Mouse (Mus musculus) hindbrain, embryonic 16.5 days (tissue): ENCODE measurements around the gene Kctd17. TPM values are rescaled to one million over a fixed set of nuclear protein-coding genes. Genes with fewer than 3 reads are reported as not detected.

ENCODE experiments used
- ATAC-seq: fragments of 200-750 bp; cut with Nextera tagmentation; 2 replicates; pipeline ENCODE4 v1.8.0; 2017; ENCODE audit warnings: moderate TSS enrichment, moderate library complexity
- H3K27ac ChIP-seq: fragments of 300-500 bp; sonication (generic); 2 replicates; pipeline ENCODE4 v1.5.1; 2014; ENCODE audit warnings: low read depth, mild to moderate bottlenecking, control low read depth, low read length, moderate library complexity
- H3K27me3 ChIP-seq: fragments of 300-500 bp; sonication (generic); replicated peaks from 2 replicates; pipeline ENCODE4 v1.6.1; 2014; ENCODE audit warnings: low read length; ENCODE audit not compliant: control insufficient read depth, insufficient read depth
- H3K36me3 ChIP-seq: fragments of 300-500 bp; sonication (generic); 2 replicates; pipeline ENCODE4 v1.6.1; 2014; ENCODE audit warnings: mild to moderate bottlenecking, low read length, moderate library complexity, mixed read lengths; ENCODE audit not compliant: control insufficient read depth, insufficient read depth
- H3K4me1 ChIP-seq: fragments of 300-500 bp; sonication (generic); 2 replicates; pipeline ENCODE4 v1.6.1; 2014; ENCODE audit warnings: low read depth, low read length; ENCODE audit not compliant: control insufficient read depth, insufficient read depth
- H3K4me2 ChIP-seq: fragments of 300-500 bp; sonication (generic); 2 replicates; pipeline ENCODE4 v1.6.1; 2014; ENCODE audit warnings: mild to moderate bottlenecking, low read length, control low read depth, moderate library complexity
- H3K4me3 ChIP-seq: fragments of 300-500 bp; sonication (generic); 2 replicates; pipeline ENCODE4 v1.5.1; 2014; ENCODE audit warnings: mild to moderate bottlenecking, low read length, control low read depth, moderate library complexity
- H3K9ac ChIP-seq: fragments of 300-500 bp; sonication (generic); 2 replicates; pipeline ENCODE4 v1.6.1; 2014; ENCODE audit warnings: low read depth, mild to moderate bottlenecking, control low read depth, low read length, moderate library complexity
- H3K9me3 ChIP-seq: fragments of 300-500 bp; sonication (generic); 2 replicates; pipeline ENCODE4 v1.6.1; 2014; ENCODE audit warnings: mild to moderate bottlenecking, low read length, moderate library complexity; ENCODE audit not compliant: control insufficient read depth
- WGBS: fragments of 180-500 bp; shearing (Covaris S2); extraction: QIAGEN DNeasy Blood & Tissue Kit; methylation state at CpG from one replicate; pipeline ENCODE4 v1.1.7; 2014; 5-methylcytosine and 5-hydroxymethylcytosine counted together
- polyA plus RNA-seq: library from polyadenylated mRNA; unstranded; fragments of >200 nt; fragmentation: Nextera tagmentation; extraction: Ambion mirVana; gene quantifications from 2 replicates; pipeline ENCODE4 v1.2.1, GENCODE M21; 2015

The Kctd17 gene
- polyA plus RNA-seq, 1 experiment from 2014 or later: 172 TPM

DNA sequence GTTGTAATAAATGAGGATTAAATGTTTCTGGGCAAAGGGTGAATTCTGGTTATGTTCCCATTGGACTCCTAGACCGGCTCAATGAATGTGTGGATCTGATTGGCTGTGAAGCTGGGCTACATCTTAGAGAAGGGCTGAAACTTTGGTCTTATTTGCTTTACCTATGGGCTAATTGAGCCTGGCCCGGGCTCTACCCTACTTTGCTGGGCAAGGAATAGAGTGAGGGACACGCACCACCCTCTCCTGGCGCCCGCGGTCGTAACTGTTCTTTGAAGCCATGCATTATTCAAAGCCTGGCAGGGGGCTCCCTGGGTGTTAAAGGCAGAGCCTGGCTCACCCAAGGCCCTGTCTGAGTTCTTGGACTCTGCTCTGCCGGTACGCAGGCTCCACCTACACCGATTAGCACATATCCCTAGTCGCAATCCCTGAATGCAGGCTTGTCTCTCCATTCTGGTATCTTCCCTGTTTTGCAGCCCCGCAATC lies 18.8 kb upstream of the Kctd17 start:
- peak overlapping the region; percentile 52 for H3K4me2 ChIP-seq
- 16% methylated on average over 12 of the region's 12 CpGs for WGBS
- H3K27me3 ChIP-seq: peaks cover 16% of the 10 kb centered on the region
- peaks cover 24% of the 10 kb centered on the region for H3K4me1 ChIP-seq
- ATAC-seq: no peak
- H3K36me3 ChIP-seq: no peaks in the 10 kb centered on the region
- peak overlapping the region; percentile 21 for H3K4me3 ChIP-seq
- no peaks in the 10 kb centered on the region for H3K9me3 ChIP-seq
- H3K9ac ChIP-seq: peak overlapping the region; percentile 36
- no peak overlapping the region for H3K27ac ChIP-seq

DNA sequence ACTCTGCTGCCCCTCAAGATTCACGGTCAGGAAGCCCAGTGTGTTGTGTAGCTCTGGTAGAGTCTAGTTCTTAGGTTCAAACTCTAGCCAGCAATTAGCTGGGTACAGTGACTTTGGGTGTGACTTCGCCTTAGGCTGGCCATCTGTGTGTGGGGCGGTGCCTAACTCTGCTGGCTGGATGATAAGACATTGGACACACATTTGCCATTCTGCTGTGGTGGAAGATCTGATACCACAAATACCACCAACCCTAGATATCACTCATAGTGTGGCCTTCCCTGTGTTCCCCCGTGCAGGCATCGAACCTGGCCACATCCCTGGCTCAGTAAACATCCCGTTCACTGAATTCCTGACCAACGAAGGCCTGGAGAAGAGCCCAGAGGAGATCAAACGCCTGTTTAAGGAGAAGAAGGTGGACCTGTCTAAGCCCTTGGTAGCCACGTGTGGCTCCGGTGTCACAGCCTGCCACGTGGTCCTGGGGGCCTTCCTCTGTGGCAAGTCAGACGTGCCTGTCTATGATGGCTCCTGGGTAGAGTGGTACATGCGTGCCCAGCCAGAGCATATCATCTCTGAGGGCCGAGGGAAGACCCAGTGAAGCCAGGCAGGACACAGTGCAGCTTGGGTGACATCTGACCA lies 15.2 kb upstream of the Kctd17 start:
- no peaks in the 10 kb centered on the region for H3K36me3 ChIP-seq
- no peak for ATAC-seq
- H3K9ac ChIP-seq: no peak overlapping the region
- WGBS: 90% methylated on average over 14 of the region's 14 CpGs
- peaks cover 16% of the 10 kb centered on the region for H3K27me3 ChIP-seq
- H3K4me1 ChIP-seq: peaks cover 11% of the 10 kb centered on the region; the same call in 1 of the 2 replicates
- H3K27ac ChIP-seq: no peak overlapping the region
- no peaks in the 10 kb centered on the region for H3K9me3 ChIP-seq
- no peak overlapping the region for H3K4me2 ChIP-seq
- H3K4me3 ChIP-seq: no peak overlapping the region

DNA sequence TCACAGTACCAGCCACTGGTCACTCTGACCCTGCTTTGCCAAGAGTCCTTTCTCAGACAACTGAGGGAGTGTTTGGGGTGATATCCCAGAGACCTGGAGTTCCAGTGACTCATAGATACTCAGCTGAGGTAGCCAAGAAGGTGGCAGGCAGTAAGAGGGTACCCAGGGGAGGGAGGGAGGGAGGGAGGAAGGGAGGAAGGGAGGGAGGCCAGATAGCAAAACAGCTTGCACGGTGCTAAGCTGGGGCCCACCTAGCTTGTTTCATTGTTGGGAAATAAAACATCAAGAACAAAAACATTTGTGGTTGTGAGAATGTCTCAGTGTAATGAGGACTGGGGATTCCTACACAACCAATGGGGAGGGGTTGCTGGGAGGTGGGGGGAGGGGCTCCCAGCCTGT lies 14.6 kb upstream of the Kctd17 start:
- H3K9ac ChIP-seq: no peak overlapping the region
- WGBS: 55% methylated on average over 1 of the region's 1 CpGs
- no peak for ATAC-seq
- no peak overlapping the region for H3K4me2 ChIP-seq
- H3K36me3 ChIP-seq: no peaks in the 10 kb centered on the region
- peaks cover 11% of the 10 kb centered on the region; the same call in 1 of the 2 replicates for H3K4me1 ChIP-seq
- peaks cover 10% of the 10 kb centered on the region for H3K27me3 ChIP-seq
- H3K27ac ChIP-seq: no peak overlapping the region
- H3K4me3 ChIP-seq: no peak overlapping the region
- no peaks in the 10 kb centered on the region for H3K9me3 ChIP-seq

DNA sequence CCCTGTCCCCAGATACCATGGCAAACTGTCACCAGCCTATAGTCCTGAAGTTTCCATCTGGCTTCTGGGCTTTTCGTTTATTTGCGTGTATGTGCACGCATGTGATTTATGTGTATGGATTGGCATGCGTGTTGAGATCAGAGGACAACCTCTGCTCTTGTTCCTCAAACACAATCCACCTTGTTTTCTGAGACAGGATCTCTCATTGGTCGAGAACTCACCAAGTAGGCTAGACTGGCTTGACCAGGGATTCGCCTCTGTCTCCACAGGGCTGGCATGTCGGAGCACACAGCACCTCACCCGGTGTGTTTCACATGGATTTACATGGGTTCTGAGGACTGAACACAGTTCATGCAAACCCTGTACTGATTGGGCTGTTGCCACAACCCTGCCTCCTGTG lies 14.2 kb upstream of the Kctd17 start:
- WGBS: 94% methylated on average over 8 of the region's 8 CpGs
- no peak overlapping the region for H3K4me2 ChIP-seq
- peaks cover 11% of the 10 kb centered on the region; the same call in 1 of the 2 replicates for H3K4me1 ChIP-seq
- no peak overlapping the region for H3K27ac ChIP-seq
- no peak for ATAC-seq
- no peak overlapping the region for H3K9ac ChIP-seq
- H3K9me3 ChIP-seq: no peaks in the 10 kb centered on the region
- no peaks in the 10 kb centered on the region for H3K36me3 ChIP-seq
- H3K27me3 ChIP-seq: peaks cover 8% of the 10 kb centered on the region
- H3K4me3 ChIP-seq: no peak overlapping the region

DNA sequence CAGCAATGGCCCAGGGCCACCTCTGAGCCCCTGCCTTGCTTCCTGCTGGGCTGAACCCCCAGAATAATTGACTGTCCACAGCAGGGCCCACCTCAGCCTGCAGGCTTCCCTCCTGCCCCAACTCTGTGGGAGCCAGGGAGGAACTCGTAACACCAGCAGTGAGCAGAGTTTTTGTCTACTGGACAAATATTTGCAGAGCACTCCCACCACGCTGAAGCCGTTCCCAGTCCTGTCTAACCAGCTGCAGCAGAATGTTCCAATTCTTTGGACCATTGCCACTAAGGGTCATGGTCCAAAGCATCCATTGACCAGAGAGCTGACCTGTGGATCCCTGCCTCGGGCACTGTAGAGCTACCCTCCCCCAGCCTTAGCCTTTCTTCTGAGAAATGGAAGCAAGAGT lies 11.4 kb upstream of the Kctd17 start:
- no peak for ATAC-seq
- H3K27ac ChIP-seq: no peak overlapping the region
- 23% methylated on average over 4 of the region's 4 CpGs for WGBS

DNA sequence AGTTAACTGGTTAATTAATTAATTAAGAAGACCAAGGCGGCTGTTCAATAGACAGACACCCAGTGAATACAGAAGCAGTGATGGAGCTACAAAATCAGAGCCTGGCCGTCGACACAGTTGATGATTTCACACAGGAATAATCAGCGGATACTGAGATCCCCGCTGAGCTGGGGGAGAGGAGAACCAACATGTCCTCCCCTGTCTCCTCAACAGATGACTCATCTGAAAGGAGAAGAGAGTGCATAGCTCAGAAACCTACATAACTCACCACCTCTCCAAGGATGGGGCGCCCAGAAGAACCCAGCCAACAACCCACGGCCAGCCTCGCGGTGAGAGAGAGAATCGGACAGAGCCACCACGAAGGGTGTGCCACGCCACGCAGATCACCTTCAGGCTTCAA lies 8.0 kb upstream of the Kctd17 start:
- ATAC-seq: no peak
- Histone ChIP-seq H3K27ac (no peak overlapping the region), H3K4me1 (peaks cover 3% of the 10 kb centered on the region), H3K27me3 (no peaks in the 10 kb centered on the region), H3K4me2 (no peak overlapping the region), H3K9me3 (no peaks in the 10 kb centered on the region), H3K9ac (no peak overlapping the region), H3K4me3 (no peak overlapping the region), H3K36me3 (no peaks in the 10 kb centered on the region)
- WGBS: 80% methylated on average over 13 of the region's 13 CpGs

More for the DNA sequence above, 11.4 kb upstream of the Kctd17 start:
- Histone ChIP-seq H3K9ac (no peak overlapping the region), H3K4me1 (no peaks in the 10 kb centered on the region), H3K27me3 (no peaks in the 10 kb centered on the region), H3K4me2 (no peak overlapping the region), H3K9me3 (no peaks in the 10 kb centered on the region), H3K4me3 (no peak overlapping the region), H3K36me3 (no peaks in the 10 kb centered on the region)

DNA sequence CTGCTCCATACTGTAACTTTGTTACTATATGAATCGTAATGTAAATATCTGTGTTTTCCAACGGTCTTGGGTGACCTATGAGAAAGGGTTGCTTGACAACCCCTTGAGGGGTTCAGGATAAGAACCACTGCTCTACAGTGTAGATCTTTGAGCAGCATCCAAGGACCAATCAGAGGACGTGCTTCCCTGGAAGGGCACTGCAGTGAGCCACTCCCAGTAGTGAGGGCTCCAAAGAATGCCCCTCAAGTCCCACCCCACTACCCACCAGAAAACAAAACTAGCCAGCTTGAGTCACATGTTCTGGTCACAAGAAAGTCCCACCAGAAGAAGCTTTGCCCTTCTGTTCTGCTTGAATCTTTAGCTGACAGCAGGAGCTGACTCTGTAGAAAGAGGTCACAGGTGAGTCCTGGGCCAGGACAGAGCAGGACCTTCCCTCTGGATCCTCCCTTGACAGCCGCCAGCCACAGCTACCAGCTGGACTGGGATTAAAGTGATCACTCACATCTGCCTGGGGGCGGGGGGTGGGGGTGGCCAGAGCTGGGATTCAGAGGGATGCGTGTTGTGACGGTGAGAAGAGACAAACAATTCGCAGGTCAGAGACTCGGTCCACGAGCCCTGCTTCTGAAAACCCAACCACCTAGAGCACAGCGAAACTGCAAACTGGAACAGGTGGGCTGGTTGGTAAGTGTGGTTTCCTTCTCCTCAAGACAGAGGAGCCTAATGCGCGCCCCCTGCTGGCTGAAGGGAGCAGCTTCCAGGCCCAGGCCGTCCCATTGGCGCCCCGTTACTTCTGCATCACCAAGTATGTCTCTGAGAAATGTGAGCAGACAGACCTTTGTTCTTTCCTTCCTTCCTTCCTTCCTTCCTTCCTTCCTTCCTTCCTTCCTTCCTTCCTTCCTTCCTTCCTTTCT lies 6.1 kb upstream of the Kctd17 start:
- H3K4me1 ChIP-seq: peaks cover 3% of the 10 kb centered on the region
- peak; percentile 70; the same call in 1 of the 2 replicates for ATAC-seq
- no peak overlapping the region for H3K27ac ChIP-seq
- 18% methylated on average over 16 of the region's 16 CpGs for WGBS
- no peaks in the 10 kb centered on the region for H3K36me3 ChIP-seq
- no peaks in the 10 kb centered on the region for H3K9me3 ChIP-seq
- H3K4me3 ChIP-seq: no peak overlapping the region
- H3K9ac ChIP-seq: no peak overlapping the region
- no peaks in the 10 kb centered on the region for H3K27me3 ChIP-seq
- peak overlapping the region; percentile 31; the same call in 1 of the 2 replicates for H3K4me2 ChIP-seq

DNA sequence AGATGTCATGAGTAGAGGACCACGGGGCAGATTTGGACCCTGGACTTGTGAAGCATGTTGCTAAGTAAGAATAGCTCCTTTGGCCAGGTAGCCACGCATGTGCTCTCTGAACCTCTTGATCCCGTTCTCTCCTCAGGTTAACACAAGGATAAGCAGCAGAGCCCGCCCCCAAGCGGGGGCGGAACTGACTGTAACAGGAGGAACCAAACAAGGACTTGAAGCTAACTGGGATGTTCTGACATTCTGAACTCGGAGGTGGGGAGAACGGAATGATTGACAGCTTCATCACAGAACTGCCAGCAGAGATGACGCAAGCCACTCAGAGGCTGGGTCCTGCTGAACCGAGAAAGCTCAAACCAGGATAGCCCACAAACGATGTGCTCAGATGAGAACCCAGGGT lies 3.9 kb upstream of the Kctd17 start:
- Histone ChIP-seq H3K9me3 (no peaks in the 10 kb centered on the region), H3K36me3 (no peaks in the 10 kb centered on the region), H3K9ac (no peak overlapping the region), H3K4me2 (no peak overlapping the region), H3K27ac (no peak overlapping the region), H3K4me1 (peaks cover 8% of the 10 kb centered on the region), H3K4me3 (no peak overlapping the region), H3K27me3 (no peaks in the 10 kb centered on the region)
- 26% methylated on average over 11 of the region's 11 CpGs for WGBS
- no peak for ATAC-seq

DNA sequence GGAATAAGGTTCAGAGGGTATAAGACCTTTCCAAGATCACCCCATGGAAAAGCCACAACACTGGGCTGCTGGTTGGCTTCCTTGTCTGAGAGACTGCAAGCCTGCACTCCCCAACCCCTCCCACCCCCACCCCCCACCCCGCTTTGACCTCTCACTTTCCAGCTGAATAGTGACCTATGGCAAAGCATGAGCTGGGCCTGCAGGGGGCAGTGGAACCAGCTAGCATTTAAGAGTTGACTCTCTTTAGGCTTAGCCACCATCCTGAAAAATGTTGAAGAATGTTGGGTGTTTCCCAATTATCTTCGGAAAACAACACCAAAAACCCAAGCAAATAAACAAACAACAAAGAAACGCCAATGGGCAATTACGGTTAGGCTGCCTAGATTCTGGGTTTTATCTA lies 3.1 kb upstream of the Kctd17 start:
- Histone ChIP-seq H3K27me3 (no peaks in the 10 kb centered on the region), H3K36me3 (no peaks in the 10 kb centered on the region), H3K4me1 (peaks cover 15% of the 10 kb centered on the region), H3K27ac (no peak overlapping the region), H3K4me2 (no peak overlapping the region), H3K9me3 (no peaks in the 10 kb centered on the region), H3K9ac (no peak overlapping the region), H3K4me3 (no peak overlapping the region)
- no peak for ATAC-seq
- 63% methylated on average over 4 of the region's 4 CpGs for WGBS
